Mouse (Mus musculus) E14TG2a.4 (cell line): ENCODE measurements around the gene Tm2d3.

ENCODE experiments used
- CTCF ChIP-seq: conservative IDR thresholded peaks from 2 replicates; pipeline ENCODE4 v1.5.1; 2014; ENCODE audit warnings: low read length
- NANOG ChIP-seq: IDR thresholded peaks from 2 replicates; pipeline ENCODE4 v1.6.1; 2014; ENCODE audit warnings: borderline replicate concordance, low read length, mixed read lengths

- TF ChIP-seq CTCF (no peak), NANOG (no peak)
Measured at GRCm38 (mm10) chr7:65691929-65692605, 1.1 kb downstream of the Tm2d3 start.
